Mouse (Mus musculus) hindlimb bud, embryonic 11.5 days (tissue): ENCODE measurements around the gene Mrpl52.

Experiments
- DNase-seq: peaks from one replicate; pipeline ENCODE4 v3.0.0-alpha.2; 2012; ENCODE audit warnings: low read depth, low spot score; ENCODE audit errors: extremely low spot score

The Mrpl52 gene

GRCm38 (mm10) chr14:54431334-54432077, 4.8 kb downstream of the Mrpl52 start, which contains the start of gene Mmp14:
TSS of gene Mmp14 (plus strand) at chr14:54431612.
- no peak for DNase-seq

DNA sequence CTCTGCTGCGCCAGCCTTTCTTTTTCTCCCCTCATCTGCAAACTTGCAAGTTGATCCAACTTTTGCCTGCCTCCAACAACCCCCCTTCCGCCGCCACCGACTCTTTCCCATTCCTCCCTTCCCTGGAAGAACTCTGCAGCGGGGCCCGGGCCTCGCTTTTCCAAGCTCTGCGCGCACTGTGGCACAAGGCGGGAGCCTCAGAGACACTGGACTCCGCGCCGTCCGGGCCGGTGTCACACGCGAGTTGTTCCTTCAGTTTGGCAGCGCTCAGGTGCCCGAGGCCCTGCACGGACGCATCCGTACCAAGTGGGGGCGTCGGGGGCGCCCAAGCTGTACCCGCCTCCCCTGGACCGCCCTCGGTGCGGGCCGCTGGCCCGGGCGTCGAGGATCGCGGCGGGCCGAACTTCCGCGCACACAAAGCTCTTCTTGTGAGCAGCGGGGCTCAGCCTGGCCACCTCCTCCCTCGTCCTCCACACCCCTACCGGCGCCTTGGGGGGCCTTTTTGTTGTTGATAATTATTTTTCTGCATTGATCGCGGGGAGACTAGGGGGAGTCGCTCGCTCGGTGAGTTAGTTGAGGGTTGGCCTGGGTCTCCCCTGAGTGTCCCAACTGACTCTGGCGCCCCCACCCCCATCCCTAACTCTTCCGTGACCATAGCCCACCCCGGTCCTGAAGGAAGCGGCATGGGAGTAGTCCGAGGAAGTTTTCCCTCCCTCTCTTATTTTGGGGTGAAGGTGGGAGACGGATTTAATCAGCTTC, 5.5 kb downstream of the Mrpl52 start:
- no peak for DNase-seq

DNA sequence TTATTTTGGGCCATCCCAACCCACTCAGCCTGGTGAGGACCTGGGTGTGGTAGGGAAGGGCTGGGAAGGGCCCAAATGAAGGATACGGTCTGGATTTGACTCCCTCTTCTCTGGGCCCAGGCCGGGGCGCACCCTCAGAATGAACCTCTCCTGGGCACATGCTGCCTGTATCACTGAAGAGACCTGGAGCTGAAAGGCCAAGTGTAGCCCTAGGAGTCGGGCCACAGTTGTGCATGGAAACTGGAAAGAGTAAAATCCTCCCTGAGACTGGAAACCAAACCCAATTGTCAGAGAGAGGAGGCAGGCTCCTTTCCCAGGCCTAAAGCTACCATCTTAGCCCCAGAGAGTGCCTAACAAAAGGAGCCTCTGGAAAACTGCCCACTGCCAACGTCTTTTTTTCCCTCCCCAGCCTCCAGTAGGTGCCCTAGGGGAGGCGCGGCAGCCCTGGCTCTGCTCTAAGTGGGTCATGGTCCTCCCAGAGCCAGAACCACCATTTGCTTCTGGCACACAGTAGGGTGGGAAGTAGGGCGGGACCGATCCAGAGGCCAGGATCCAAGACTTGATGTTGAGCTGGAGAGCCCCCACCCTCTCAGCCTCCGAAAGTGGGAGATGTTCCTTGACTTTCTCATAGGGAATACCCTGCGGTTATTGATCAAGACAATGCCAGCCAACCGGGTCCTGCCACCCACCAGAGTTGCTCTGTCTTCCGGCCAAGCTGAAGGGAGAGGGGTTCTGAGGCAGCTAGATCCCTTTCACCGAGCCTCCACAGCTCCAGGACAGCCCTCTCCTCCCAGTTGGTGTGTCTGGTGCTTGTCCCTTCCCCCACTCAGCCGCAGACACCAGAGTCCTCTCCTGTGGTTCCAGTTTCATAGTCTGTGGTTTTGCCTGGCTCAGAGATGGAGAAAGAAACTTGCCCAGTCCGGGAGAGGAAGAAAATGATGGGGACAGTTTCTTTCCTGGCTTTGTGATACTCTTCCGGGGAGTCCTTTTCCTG, 6.4 kb downstream of the Mrpl52 start:
- DNase-seq, result no peak

- DNase-seq, result no peak
Observed at GRCm38 (mm10) chr14:54433941-54434531, 7.3 kb downstream of the Mrpl52 start.

DNA sequence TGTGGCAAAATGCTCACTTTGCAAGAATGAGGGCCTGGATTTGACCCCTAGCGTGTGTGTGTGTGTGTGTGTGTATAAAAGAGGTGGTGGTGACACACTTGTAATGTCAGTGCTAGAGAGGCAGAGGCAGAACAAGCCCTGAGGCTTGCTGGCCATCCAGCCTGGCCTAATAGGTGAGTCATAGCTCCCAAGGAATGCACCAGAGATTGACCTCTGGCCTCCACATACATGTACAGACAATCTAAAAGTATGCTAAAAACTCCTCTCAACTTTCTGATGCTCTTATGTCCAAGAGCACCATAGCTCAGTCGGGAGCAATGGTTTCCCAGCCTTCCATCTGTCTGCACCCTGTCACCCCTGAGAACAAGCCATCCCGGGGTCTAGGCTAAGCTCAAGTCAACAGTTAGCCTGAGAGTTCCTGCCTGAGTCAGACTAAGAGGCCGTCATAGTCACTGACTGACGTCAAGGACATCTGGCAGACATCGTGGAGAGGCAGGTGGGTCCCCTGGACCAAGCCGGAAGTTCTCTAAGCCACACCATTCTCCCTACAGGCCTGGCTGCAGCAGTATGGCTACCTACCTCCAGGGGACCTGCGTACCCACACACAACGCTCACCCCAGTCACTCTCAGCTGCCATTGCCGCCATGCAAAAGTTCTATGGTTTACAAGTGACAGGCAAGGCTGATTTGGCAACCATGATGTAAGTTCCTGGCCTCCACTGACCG, 8.6 kb downstream of the Mrpl52 start:
- DNase-seq, result no peak

GRCm38 (mm10) chr14:54439155-54439554, 12.4 kb downstream of the Mrpl52 start:
- no peak for DNase-seq

DNA sequence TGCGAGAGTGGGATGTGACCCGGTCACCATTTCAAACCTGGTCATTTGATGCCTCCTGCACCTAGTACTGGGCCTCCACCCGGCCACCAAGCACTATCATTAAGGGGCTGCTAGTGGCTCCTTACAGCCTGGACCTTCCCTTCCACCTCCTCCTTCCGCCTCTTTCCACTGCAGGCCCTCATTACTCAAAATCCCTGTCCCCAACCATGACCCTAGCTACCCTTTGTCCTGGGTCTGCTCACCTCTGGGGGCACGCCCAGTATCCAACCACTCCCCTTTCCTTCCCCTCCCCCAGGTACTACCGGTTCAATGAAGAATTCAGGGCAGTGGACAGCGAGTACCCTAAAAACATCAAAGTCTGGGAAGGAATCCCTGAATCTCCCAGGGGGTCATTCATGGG, 12.9 kb downstream of the Mrpl52 start:
- no peak for DNase-seq

DNA sequence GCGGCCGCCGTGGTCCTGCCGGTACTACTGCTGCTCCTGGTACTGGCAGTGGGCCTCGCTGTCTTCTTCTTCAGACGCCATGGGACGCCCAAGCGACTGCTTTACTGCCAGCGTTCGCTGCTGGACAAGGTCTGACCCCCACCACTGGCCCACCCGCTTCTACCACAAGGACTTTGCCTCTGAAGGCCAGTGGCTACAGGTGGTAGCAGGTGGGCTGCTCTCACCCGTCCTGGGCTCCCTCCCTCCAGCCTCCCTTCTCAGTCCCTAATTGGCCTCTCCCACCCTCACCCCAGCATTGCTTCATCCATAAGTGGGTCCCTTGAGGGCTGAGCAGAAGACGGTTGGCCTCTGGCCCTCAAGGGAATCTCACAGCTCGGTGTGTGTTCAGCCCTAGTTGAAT, 13.8 kb downstream of the Mrpl52 start:
- no peak for DNase-seq

DNA sequence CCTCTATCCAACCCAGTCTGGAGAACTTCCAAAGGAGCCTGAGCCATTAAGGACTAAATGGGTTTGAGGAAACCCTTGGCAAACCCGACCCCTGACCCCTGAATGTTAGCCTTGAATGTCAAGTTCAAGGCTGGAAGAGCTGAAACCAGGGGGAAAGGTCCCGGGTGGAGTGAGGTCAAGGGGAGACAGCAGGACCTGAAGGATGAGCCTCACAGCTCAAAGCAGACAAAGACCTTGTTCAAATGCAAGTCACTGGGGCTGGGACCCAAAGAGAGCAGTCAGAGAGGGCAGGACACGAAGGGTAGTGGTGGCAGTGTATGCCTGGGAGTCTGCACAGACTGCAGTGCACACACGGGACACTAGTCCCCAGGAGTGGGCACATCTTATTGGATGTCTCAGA, 14.7 kb downstream of the Mrpl52 start:
- no peak for DNase-seq

- no peak for DNase-seq
Observed at GRCm38 (mm10) chr14:54442548-54442947, 15.8 kb downstream of the Mrpl52 start.

- DNase-seq, result no peak
Observed at GRCm38 (mm10) chr14:54443196-54443595, 16.5 kb downstream of the Mrpl52 start.

DNA sequence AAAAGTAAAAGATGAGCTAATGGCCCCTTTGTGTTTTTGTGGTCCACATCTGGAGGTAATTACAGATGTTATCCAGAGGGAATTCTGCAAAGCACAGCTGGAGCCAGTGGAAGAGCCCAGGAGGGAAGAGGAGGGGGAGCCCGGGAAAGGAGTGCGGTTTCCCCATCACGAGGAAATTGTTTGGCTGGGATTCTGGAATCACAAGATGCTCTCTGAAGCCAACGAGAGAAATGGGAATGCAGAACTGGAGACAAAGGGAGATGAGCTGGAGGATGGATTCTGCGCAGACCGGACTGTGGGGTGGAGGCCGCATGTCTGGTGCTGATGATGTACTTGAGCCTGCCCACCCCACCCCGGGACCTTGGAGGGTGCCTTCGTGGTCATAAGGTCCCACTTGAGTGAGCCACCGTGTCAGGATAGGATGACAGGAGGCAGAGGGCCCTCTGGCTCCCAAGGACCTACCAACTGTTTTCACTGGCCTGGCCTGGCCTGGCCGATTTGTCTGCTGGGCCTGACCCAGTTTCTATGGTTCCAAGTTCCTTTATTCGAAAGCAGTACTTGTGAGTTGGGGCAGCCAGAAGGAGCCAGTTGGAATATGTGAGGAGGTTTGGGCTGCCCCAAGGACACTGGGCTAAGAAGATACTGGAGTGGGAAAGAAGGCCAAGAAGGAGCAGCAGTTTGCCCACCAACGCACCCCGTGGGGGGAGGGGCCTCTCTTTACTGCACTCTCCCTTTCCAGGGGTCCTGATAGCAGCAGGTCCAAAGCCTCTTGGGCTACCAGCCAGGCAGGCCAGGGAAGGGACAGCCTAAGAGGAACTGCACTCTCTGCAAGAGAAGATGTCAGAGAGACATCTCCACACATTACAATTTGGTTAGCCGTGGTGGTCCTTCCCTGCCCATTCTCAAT, 17.3 kb downstream of the Mrpl52 start:
- DNase-seq, result no peak

DNA sequence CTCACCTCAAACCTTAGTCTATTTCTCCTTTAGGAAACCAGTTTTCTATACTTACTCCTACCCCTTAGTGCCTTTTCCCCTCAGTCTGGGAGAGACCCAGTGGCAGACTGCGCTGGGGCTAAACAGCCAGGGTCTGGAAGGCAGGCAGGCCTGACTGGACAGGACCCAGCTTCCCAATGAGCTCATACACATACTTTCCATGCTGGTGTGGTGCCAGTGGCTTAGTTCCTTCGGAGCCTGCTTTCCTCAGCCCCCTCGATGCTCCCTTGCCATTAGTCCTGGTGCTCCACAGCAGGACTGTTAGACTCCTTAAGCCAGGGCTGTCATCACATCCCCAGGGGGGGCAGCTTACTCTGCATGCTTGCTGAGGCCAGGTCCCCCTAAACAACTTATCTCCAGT, 18.8 kb downstream of the Mrpl52 start:
- no peak for DNase-seq

DNA sequence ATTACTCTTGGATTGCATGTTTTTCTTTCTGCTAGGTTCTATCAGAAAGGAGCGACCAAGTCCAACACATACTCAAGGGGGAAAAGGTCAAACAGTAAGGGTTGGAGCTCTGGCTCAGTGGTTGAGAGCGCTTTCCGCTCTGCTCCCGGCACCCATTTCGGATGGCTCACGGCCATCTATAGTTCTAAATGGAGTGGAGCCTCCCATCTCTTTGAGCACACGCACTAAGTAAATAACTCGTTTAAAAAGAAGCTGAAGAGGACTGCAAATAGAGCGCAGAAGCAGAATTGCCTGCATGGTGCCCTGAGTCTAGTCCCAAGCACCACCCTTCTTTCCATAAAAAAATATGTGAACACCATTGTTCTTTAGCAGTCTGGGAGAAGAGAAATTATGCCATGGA, 26.9 kb downstream of the Mrpl52 start:
- no peak for DNase-seq

DNA sequence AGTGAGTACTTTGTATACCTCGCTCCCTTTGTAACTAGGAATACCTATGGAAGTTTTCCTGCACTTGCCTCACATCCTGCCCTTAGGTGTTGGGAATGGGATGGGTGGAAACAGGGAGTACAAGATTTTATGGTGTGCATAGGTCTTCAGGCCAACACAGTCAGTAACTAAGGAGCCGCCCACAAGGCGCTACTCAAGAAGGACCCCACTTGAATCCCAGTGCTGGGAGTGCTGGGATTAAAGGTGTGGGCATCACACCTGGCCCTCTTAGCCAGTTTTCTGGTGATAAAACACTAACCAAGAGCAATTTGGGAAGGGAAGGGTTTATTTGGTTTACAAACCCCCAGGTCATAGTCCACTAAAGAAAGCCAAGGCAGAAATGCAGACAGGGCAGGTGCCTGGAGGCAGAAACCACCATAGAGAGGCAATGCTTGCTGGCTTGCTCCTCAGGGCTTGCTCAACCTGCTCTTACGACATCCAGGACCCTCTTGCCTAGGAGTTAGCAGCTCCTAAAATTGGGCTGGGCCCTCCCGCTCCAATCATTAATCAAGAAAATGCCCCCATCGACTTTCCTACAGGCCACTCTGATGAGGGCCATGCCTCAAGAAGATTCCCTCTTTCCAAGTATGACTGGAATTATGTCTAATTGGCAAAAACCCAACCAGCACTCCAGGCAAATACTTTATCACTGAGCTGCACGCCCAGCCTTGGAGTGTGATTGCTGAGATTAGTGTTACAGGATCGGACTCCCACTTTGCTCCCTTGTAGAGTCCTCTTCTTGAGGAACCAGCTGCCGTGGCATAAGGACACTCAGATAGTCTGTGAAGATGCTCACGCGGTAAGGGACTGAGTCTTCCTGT, 28.2 kb downstream of the Mrpl52 start:
- DNase-seq, result no peak

GRCm38 (mm10) chr14:54457907-54458569, 31.3 kb downstream of the Mrpl52 start:
- no peak for DNase-seq

DNA sequence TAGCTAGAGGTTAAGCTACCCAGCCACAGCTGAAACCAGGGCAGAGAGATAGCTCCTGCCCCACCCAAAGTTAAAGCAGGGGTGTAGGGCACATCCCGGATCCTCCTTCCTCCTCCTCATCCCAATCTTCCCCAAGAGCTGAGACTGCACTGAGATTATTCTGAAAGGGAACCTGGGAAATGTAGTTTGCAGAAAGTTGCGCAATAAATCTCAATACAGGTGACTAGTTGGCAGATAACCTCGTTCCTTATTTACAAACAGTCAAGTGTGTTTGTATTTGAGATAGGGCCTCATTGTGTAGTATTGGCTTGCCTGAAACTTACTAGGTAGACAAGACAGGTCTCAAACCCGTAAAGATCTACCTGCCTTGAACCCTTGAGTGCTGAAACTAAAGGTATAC, 35.4 kb downstream of the Mrpl52 start:
- DNase-seq, result no peak
